Mouse (Mus musculus): Measurements from ENCODE around the gene Rab17. TPM values are rescaled to one million over a fixed set of nuclear protein-coding genes. Genes with fewer than 3 reads are reported as not detected.
A peak's percentile ranks its signal among the peaks of the same experiment; 100 is the strongest.

Rab17 gene
- polyA plus RNA-seq, 1 experiment from 2014 or later, result 0.71 TPM

DNA sequence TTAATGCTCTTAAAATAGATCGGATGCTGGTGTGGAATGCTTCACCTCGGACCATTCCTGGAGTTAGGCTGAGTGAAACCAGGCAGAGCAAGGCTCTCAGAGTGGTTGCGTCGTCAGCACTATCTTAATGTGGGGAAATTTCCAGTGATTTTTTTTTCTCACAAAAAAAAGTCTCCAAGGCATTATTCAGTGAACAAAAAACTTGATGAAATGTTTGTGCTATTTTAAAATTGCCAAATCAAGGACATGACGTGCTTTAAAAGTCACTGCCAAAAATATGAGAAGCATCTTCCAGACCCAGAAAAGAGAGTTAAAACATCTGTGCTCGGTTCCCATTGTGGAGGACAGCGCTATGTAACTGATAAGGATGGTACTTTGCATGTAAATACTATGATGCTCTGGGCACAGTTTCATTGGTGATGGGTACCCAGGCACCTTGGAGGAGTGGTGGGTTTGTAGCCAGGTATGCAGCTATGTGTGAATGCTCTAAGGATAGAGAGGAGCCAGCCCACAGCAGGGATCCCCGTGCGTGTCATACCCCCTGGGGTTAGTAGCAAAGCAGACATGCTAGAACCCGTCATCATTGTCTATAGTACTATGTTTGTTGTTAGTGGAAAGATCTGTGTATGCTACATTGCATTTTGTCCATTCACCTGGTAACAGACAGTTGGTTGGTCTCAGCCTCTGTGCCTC, 11.3 kb upstream of the Rab17 start:
- peaks cover 9% of the 10 kb centered on the region for H3K4me1 ChIP-seq
- H3K4me2 ChIP-seq (replicated peaks), result no peak overlapping the region
- no peak overlapping the region for H3K27ac ChIP-seq
- H3K9ac ChIP-seq, result no peak overlapping the region
- no peak overlapping the region for H3K4me3 ChIP-seq
- 75% methylated on average over 10 of the region's 10 CpGs for WGBS
- no peak for ATAC-seq (ENCODE audit: low FRiP score)
- H3K9me3 ChIP-seq (replicated peaks), result no peaks in the 10 kb centered on the region
- no peaks in the 10 kb centered on the region for H3K27me3 ChIP-seq
- H3K36me3 ChIP-seq, result no peaks in the 10 kb centered on the region

DNA sequence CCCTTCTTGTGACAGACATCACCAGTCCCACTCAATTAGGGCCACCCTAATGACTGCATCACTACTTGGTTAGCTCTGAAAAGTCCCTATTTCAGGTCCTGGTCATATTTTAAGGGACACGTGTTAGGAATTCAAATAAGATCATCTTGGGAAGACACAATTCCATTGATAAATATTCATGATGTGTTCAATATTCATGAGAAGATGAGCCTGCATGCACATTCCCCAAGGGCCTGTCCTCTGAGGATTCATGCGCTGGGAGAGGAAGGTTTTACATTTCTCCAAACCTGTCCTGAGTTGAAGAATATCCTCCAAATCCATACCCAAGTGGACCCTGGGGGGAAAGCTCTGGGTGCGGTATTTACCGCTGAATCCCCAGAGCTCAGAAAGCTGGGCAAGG, 6.5 kb upstream of the Rab17 start:
- peaks cover 39% of the 10 kb centered on the region for H3K4me1 ChIP-seq
- peaks cover 5% of the 10 kb centered on the region; the same call in 1 of the 2 replicates for H3K27me3 ChIP-seq
- WGBS, result 59% methylated on average over 4 of the region's 4 CpGs
- H3K27ac ChIP-seq, result peak overlapping the region; percentile 48; the same call in 1 of the 2 replicates
- H3K4me2 ChIP-seq (replicated peaks), result no peak overlapping the region
- H3K4me3 ChIP-seq, result no peak overlapping the region
- H3K36me3 ChIP-seq, result no peaks in the 10 kb centered on the region
- no peak overlapping the region for H3K9ac ChIP-seq
- 0 out of 2 replicates have a peak, but pooled peaks have one; percentile 12 for ATAC-seq (ENCODE audit: low FRiP score)
- H3K9me3 ChIP-seq (replicated peaks), result no peaks in the 10 kb centered on the region

DNA sequence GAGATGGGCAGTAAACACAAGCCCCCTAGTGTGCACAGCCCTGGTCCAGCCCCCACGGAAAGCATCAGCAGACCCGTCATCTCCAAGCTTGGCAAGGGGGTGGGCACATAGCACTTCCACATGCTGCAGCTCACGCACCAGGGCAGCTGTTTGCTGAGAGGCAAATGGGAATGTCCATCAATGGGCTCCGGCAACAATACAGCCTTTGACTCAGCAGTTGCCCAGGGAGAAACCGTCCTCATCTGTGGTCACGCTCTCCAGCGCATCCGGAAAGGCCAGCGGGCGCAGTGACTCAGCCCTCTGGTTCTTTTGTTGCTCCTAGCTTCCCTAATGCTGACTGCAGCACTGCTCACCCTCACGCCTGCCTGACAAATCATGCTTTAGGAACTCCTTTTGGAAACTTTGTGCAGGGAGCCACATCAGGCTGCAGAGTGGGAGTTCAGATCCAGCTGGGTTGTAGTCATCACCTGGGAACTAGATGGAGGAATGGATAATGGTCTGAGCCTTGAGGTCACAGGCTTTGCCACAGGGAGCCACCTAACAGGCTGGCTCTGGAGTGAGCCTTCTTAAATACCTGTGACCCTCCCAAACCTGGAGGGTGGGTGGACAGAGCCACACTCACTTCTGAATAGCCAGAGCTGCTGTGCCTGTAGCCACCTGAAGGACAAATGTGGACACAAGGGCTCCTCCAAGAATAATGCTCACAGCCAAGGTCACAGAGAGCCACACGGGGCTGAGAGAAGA, 5.6 kb upstream of the Rab17 start:
- no peak overlapping the region for H3K4me3 ChIP-seq
- peaks cover 5% of the 10 kb centered on the region; the same call in 1 of the 2 replicates for H3K27me3 ChIP-seq
- no peaks in the 10 kb centered on the region for H3K36me3 ChIP-seq
- H3K4me1 ChIP-seq, result peaks cover 39% of the 10 kb centered on the region
- peak overlapping the region; percentile 77 for H3K27ac ChIP-seq
- WGBS, result 3% methylated on average over 12 of the region's 12 CpGs
- no peak overlapping the region for H3K9ac ChIP-seq
- peak overlapping the region; percentile 34 for H3K4me2 ChIP-seq (replicated peaks)
- ATAC-seq (ENCODE audit: low FRiP score), result peak; percentile 89
- H3K9me3 ChIP-seq (replicated peaks), result no peaks in the 10 kb centered on the region

DNA sequence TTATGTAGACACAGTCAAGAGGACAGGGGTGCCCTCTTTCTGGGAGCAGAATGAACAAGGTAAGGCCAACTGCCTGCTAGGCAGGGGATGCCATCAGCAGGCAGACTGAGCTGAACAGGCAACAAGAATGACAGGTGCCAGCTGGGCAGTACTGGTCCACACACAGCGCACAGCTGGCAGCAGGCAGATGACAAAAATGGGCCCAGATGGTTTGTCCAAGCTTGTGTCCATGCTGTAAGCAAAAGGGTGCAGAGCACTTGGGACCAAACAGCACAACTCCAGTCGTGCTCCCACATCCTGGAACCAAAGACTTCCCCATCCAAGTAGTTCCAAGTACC, 4.1 kb upstream of the Rab17 start:
- Histone ChIP-seq H3K9ac (no peak overlapping the region), H3K4me3 (no peak overlapping the region), H3K4me1 (peaks cover 51% of the 10 kb centered on the region), H3K36me3 (no peaks in the 10 kb centered on the region), H3K27ac (no peak overlapping the region), H3K27me3 (peaks cover 5% of the 10 kb centered on the region; the same call in 1 of the 2 replicates), H3K4me2 (replicated peaks) (no peak overlapping the region), H3K9me3 (replicated peaks) (no peaks in the 10 kb centered on the region)
- 0 out of 2 replicates have a peak, but pooled peaks have one; percentile 3 for ATAC-seq (ENCODE audit: low FRiP score)
- WGBS, result 82% methylated on average over 2 of the region's 2 CpGs

DNA sequence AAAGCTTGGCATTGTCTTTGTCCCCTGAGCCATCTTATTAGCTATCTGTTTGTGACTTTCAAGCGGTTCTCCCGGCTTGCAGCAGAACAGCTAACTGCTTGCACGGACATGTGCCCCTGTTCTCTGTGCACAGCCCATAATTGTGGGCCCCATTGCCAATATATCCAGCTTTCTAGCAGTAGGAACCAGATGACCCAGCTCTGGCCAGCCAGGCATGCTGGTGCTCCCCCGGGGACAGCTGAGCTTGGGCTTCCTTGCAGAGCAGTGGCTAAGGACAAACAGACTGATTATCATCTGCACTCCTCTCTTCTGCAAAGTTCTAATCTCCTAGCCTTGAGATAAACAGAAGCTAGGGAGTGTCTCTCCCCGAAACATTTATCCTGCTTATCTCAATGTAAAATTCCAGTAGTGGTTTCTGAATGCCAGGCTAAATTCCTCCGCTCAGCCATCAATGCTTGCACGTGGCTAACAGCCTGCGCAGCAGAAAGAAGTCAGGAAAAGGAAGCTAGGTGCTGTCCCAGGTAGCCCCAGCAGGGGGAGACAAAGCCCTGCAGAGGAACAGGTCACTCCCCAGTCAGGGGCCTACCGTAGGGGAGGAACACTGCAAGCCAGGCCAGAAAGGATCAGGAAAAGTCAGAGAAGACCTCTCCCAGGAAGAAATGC, 3.6 kb upstream of the Rab17 start:
- no peaks in the 10 kb centered on the region for H3K36me3 ChIP-seq
- H3K27me3 ChIP-seq, result peaks cover 5% of the 10 kb centered on the region; the same call in 1 of the 2 replicates
- no peak overlapping the region for H3K4me3 ChIP-seq
- H3K27ac ChIP-seq, result no peak overlapping the region
- peak overlapping the region; percentile 7; the same call in 1 of the 2 replicates for H3K4me2 ChIP-seq (replicated peaks)
- WGBS, result 17% methylated on average over 9 of the region's 9 CpGs
- H3K9ac ChIP-seq, result no peak overlapping the region
- H3K9me3 ChIP-seq (replicated peaks), result no peaks in the 10 kb centered on the region
- H3K4me1 ChIP-seq, result peaks cover 51% of the 10 kb centered on the region
- ATAC-seq (ENCODE audit: low FRiP score), result peak; percentile 52

DNA sequence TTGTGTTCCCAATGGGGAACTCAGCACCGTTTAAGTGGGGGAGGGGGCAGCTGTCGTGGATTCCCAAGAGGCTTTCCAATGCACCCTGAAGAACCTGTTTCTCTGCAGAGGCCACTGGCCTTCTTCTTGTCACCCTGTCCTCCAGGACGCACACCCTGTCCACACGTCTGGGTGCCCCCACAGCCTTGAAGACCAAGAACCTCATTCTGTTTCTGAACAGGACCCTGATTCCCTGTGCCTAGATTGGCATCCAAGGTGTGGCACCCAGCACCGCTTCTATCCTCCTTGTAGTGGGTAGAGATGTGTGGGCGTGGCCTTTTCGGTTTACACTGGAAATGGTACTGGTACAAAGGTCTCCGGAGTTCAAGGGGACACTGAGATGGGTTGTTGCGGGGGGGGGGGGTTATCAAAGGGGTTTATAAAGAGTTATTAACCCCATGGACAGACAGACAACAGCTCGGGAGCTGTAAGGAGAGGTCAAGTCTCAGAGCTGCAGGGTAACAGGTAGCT, 475 bp upstream of the Rab17 start:
- H3K9me3 ChIP-seq (replicated peaks), result no peaks in the 10 kb centered on the region
- WGBS, result 75% methylated on average over 10 of the region's 10 CpGs
- no peaks in the 10 kb centered on the region for H3K36me3 ChIP-seq
- peaks cover 34% of the 10 kb centered on the region for H3K4me1 ChIP-seq
- no peak overlapping the region for H3K4me3 ChIP-seq
- H3K27me3 ChIP-seq, result peaks cover 5% of the 10 kb centered on the region; the same call in 1 of the 2 replicates
- no peak overlapping the region for H3K27ac ChIP-seq
- no peak overlapping the region for H3K4me2 ChIP-seq (replicated peaks)
- no peak for ATAC-seq (ENCODE audit: low FRiP score)
- H3K9ac ChIP-seq, result no peak overlapping the region

DNA sequence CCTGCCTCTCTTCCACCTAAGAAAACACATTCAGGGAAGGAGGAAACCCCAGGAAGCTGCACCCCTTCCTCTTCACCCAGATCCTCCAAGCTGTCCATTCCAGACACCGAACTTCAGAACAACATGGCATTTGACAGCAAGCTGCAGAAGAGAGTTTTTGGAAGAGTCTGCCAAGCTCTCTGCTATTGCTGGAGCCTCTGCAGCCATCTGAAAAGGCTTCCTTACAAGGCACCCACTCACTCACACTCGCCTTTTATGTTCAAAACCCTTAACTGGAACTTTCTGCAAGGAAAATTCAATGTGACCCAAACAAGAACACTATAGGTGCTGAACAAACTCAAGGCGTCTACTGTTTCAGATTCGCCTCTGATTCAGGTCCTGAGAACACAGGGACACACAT, 812 bp downstream of the Rab17 start:
- Histone ChIP-seq H3K4me2 (replicated peaks) (no peak overlapping the region), H3K9me3 (replicated peaks) (no peaks in the 10 kb centered on the region), H3K27me3 (peaks cover 5% of the 10 kb centered on the region; the same call in 1 of the 2 replicates), H3K9ac (no peak overlapping the region), H3K27ac (no peak overlapping the region), H3K4me3 (no peak overlapping the region), H3K4me1 (peaks cover 22% of the 10 kb centered on the region), H3K36me3 (no peaks in the 10 kb centered on the region)
- ATAC-seq (ENCODE audit: low FRiP score), result no peak
- WGBS, result 86% methylated on average over 4 of the region's 4 CpGs

DNA sequence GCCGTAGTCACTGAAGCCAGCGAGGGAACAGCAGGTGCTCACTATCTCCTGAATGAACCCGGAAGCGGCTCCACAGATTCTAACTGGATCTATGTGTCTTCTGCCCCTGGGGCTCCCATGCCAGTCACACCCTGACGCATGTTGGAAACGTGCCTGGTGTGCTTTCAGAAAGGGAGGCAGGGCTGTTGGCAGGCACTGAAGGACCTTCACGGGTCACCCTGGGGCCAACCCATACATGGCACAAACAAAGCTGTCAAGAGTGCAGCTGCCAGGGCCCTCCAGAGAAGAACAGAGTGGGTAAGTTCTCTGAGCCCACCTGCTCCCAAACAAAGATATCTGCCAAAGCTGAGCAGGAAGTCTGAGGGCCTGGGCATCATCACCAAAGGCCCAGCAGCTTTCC, 1.9 kb downstream of the Rab17 start:
- Histone ChIP-seq H3K27me3 (peaks cover 2% of the 10 kb centered on the region; the same call in 1 of the 2 replicates), H3K9ac (no peak overlapping the region), H3K4me2 (replicated peaks) (no peak overlapping the region), H3K9me3 (replicated peaks) (no peaks in the 10 kb centered on the region), H3K36me3 (no peaks in the 10 kb centered on the region), H3K27ac (no peak overlapping the region), H3K4me3 (no peak overlapping the region), H3K4me1 (peaks cover 12% of the 10 kb centered on the region)
- 60% methylated on average over 7 of the region's 7 CpGs for WGBS
- ATAC-seq (ENCODE audit: low FRiP score), result no peak

DNA sequence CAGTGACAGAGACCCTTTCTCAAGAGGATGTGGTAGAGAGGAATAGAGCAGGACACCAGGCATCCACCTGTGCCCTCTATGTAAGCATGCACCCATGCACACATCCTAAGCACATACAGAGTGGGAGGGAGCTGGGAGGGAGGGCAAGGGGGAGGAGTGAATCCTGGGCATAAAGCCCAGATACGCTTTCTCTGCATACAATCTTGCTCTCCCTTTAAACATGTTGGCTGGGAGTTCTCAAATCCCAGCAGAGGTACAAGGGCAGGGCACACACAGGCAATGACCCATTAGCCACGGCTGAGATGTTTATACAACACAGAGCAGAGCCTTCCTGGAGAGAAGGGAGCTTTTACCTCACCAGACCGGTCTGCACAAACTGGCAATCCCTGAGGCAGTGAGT, 6.5 kb downstream of the Rab17 start:
- no peaks in the 10 kb centered on the region for H3K36me3 ChIP-seq
- peaks cover 3% of the 10 kb centered on the region; the same call in 1 of the 2 replicates for H3K27me3 ChIP-seq
- WGBS, result 28% methylated on average over 3 of the region's 3 CpGs
- peaks cover 2% of the 10 kb centered on the region; the same call in 1 of the 2 replicates for H3K4me1 ChIP-seq
- no peak overlapping the region for H3K9ac ChIP-seq
- no peak for ATAC-seq (ENCODE audit: low FRiP score)
- H3K9me3 ChIP-seq (replicated peaks), result no peaks in the 10 kb centered on the region
- no peak overlapping the region for H3K4me2 ChIP-seq (replicated peaks)
- no peak overlapping the region for H3K4me3 ChIP-seq
- no peak overlapping the region for H3K27ac ChIP-seq

DNA sequence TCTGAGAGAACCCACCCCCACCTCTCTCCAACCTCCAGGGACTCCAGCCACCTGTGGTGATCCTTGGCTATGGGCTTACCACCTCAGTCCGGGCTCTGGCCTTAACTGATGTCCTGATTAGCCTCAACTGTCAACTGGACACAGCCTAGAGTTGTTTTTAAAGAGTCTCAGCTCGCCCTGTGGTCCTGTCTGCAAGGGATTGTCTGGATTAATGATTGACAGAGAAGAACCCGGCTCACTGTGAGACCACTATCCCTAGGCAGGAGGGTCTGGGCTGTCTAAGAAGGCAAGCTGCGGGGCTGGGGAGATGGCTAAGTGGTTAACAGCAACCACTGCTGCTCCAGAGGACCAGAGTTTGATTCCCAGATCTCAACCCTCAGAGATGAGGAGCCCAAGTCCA, 6.9 kb downstream of the Rab17 start:
- 32% methylated on average over 4 of the region's 4 CpGs for WGBS
- H3K4me2 ChIP-seq (replicated peaks), result no peak overlapping the region

DNA sequence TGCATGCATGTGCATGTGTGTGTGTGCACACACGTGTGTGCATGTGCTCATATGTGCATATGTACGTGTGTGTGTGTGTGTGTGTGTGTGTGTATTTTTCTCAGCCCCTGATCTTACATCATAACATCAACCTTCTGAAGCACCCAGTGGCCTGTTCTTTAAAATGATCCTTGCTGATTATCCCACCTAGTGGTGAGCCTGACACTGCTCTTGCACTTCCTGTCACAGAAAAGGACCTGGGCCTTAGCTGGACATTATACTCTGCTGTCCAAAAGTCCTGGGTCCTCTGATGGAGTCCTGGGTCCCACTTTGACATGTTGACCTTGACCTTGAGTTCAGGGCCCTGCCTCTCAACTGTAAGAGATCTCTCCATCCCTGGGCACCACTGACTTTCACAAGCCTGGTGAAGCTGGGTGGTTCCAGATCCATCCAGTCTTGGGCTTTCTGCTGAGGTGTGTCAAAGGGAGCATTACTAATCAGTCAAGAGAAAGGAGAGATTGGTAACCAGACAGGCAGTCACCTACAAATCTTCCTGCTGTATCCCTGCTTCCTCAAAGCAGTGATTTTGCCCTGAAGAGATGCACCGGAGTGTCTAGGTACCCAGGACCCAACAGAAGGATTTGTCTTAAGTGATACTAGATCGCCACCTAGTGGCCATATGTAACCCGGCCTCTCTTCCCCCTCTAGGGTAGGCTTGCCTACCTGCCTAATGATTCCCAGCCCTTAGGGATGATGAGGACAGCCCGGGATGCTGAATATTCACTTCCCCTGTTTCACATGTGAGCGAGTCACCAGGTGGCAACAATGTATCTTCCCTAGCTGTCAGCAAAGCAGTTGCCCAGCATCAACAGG, 13.0 kb downstream of the Rab17 start:
- Histone ChIP-seq H3K27me3 (0 out of 2 replicates have a peak, but pooled peaks cover 3% of the 10 kb centered on the region), H3K4me1 (no peaks in the 10 kb centered on the region), H3K4me2 (replicated peaks) (no peak overlapping the region), H3K9me3 (replicated peaks) (no peaks in the 10 kb centered on the region), H3K36me3 (no peaks in the 10 kb centered on the region), H3K4me3 (no peak overlapping the region), H3K9ac (no peak overlapping the region), H3K27ac (no peak overlapping the region)
- 39% methylated on average over 7 of the region's 7 CpGs for WGBS
- ATAC-seq (ENCODE audit: low FRiP score), result peak; percentile 58

More for the DNA sequence above, 6.9 kb downstream of the Rab17 start:
- H3K4me3 ChIP-seq, result no peak overlapping the region
- no peaks in the 10 kb centered on the region for H3K36me3 ChIP-seq
- H3K4me1 ChIP-seq, result peaks cover 2% of the 10 kb centered on the region; the same call in 1 of the 2 replicates
- H3K27me3 ChIP-seq, result peaks cover 3% of the 10 kb centered on the region; the same call in 1 of the 2 replicates
- H3K27ac ChIP-seq, result no peak overlapping the region
- no peak overlapping the region for H3K9ac ChIP-seq
- no peak for ATAC-seq (ENCODE audit: low FRiP score)
- no peaks in the 10 kb centered on the region for H3K9me3 ChIP-seq (replicated peaks)
